Mouse (Mus musculus) c-Kit-positive CD71-positive TER-119-positive erythroid progenitor cells, embryonic 14.5 days (primary cell): ENCODE data around the gene Barhl2.

ENCODE experiments used
- DNase-seq: peaks from one replicate; pipeline ENCODE4 v3.0.0-alpha.2; 2013; ENCODE audit warnings: low spot score

Barhl2 gene

DNA sequence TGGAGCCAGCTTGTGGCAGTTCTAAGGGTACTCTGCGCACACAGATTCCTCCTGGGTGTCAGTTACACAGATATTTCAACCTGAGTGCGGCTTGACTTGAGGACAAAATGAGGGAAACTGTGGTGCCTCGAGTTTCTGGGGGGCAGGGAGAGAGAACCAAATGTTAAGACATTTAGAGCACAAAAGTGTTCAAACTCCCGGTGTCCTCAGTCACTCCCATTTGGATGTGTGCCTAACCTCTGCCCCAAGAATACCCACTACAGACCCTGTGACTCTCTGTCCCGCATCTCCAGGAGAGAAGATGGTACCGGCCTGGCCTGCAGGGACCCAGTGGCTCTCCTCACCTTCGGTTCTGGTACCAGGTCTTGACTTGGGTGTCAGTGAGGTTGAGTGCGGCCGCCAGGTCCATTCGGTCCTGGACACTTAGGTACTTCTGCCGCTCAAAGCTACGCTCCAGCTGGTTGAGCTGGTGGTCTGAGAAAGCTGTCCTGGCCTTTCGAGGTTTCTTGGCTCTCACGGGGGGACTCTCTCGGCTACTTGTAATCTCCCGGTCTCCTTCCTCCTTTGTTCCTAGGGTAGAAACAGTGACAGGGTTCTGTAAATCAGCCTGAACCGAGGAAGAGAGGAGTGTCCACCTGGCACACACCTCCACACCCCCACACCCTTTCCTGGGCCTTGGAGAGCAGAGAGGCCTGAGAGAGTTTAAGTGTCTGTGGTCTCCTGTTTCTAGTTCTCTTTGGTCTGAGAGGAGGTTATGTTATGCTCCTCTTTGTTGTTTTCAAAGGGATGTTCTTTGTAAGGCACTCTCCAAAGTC lies 2.7 kb downstream of the Barhl2 start:
- no peak for DNase-seq

DNA sequence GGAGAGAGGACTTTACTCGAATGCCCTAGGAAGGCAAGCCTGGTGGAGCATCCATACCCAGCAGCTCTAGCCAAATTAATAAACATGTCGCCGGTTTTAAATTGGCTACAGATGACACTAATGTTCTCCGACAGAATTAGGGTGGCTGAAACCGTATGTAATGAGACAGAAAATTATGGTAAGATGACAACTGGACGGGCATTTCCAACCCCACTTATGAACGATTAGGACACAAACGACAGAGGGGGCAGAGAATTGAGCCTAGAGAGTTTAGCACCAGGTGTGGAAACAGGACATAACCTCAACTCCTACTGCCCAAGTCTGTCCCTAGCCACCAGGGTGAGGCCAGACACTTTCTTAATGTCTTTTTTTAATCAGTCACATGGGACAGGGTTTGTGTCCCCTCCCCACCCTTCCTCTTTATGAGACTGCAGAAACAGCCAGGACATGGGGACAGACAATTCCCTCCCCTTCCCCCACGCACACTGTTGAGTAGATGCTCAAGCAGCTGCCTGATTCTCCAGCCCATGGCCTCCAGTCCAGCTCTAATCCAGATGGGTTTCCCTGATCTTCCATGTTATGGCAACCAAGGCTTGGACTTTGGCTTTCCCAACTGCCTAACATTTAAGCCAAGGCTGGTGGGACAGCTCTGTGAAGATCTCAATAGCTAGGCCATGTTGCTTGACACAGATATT lies 3.4 kb downstream of the Barhl2 start:
- DNase-seq = no peak

DNA sequence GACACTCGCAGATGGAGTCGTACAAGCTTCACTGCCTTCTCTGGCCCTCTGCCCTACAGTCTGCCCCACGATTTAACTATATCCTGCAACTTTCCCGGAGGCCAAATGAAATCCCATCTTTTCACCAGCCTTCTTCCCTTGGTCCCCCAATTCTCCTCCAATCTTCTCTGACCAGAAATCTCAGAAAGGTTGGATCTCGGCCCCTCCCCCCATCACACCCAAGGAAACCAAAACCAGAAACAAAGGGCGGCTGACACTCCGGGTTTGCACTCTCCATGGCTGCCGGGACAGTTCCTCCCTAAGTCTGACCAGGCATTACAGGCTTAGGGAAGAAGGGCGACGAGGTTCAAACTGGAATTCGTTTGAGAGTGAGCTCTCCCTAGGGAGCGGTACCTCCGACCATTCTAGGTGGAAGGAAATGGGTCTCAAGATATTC lies 4.1 kb downstream of the Barhl2 start:
- no peak for DNase-seq

DNA sequence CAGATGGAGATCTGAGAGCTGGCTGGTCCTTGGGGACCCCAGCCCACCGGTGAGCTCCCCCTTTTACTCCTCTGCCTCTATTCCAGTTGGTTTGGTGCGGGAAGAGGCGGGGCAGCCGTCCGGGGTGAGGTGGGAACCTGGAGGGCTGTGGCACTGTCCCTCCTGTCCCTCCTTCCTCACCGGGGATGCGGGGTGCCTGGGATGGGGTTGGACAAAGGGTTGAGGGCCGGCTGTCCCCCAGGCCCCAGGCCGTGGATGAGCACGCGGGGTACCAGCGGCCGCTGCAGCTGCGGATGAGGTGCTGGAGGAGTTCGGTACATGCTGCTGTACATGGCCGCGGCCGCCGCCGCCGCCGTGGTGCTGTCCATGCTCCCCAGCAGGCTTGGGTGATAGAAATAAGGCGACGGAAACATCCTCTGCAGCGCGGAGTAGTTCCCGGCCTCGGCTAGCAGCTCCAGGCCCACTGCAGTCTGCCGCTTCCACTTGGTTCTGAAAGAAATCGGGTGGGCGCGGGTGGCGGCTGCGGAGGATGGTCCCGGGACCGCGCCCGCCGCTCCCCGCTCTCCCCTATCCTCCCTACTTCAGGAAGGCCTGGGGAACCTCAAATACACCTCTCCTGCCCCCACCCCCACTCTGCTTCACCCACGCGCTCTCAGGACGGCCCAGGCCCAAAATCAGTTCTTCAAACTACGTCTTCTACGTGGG lies 4.6 kb downstream of the Barhl2 start:
- no peak for DNase-seq

DNA sequence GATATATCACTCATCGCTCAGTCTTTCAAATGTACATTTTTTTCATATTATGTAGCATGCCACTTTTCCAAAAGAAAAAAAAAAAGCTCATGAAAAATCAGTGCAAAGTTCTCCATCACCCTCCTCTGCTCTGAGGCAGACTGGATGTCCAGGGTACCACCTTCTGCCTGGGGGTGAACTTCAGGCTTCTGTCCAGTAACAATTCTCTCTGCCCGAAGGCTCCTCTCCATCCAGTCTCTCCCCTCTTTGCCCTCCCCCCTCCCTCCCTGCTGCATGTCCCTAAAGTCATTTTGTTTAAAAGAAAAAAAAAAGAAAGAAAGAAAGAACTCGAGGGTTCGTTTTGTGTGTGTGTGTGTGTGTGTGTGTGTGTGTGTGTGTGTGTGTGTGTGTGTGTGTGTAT lies 5.3 kb downstream of the Barhl2 start:
- no peak for DNase-seq

DNA sequence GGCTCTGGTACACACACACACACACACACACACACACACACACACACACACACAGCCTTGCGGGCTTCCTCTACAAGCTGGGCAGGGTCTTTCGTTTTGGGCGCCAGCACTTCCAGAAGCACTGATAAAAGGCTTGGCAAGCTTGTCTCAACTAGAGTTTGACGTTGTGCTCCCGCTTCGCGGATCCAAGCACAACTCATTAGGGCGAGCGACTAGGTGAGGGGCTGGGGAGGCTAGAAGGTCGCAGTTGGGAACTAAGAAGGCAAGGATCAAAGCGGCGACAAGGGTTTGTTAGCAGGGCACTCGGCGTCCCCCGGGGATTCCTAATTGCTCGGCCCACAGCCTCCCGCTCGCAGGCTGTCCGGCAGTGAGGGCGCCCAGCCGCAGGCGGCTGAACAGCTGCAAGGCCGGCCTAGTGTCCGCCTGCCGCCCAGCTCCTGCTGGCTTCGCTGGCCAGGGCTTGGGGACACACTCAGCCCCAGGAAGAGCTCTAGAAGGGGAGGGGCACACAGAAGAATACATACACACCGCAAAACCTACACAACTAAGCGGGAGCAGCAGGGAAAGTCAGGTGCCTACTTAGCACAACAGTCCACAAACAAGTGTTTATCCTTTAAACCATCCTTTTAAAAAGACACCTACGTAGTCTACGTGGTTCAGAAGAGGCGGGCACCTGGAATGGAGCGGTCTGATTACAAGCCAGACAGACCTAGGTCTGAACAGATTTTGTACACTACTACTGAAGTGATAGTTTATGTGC lies 6.1 kb downstream of the Barhl2 start:
- DNase-seq = no peak

DNA sequence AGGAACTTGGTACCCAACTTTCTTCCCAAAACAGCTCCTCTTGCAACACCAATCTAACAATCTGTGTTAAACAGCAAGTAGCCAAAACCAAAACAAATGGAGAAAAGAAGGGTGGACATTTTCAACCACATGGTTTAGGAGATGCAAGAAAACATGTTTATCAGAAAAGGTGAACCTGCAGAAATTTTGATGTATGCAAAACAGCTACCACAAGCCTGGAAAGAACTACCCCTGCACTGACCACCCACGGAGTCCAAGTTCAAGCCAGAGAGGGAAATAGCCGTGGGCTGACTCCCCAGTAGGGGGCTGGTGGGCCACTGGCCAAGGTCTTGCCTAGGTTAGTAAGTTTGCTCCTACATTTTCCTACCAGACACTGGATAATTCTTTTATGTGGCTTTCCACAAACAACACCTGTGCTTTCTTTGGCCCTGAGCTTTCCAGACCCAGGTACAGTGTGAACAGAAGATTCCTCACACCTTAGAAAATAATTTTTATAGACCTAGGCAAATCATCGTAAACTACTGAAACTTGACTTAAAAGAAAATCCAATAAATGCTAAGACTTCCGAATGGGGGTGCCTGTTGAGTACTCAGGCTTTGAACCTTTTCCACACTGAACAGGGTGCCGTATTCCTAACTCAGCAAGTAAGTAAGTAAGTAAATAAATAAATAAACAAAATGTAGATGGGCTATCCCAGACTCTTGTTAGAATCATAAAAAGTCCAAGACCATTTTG lies 7.4 kb downstream of the Barhl2 start:
- no peak for DNase-seq

DNA sequence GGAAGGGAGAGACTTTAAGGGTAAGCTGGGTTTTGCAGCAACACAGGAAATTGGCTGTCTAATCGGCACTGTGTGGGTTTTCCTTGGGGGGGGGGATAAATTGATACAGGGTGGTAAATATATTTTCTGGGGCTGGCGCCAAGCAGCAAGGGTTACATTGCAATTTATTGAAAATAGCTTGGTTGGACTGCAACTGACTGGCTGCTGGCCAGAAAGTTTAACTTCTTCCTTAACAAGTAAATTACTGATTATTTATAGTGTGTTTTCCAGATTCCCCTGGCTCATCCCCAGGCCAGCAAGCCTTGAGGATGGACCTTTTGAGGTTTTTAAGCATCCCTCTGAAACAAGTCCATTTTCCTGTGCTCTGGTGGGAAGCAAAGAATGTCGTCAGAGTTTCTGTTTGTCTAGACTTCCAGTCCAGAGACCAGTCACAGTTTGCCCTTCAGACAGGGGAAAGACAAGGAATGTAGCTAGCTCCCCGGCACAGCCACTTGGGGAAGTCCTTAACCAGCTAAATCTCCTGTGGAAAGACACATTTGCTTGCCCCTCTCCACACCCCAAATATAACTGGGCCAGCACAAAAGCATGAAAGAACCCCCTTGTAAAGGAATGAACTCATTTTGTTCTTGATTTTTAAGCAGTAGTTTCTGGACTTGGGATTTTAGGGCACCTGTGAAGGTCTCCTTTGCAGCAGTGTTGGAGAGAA lies 8.1 kb downstream of the Barhl2 start:
- DNase-seq = no peak

DNA sequence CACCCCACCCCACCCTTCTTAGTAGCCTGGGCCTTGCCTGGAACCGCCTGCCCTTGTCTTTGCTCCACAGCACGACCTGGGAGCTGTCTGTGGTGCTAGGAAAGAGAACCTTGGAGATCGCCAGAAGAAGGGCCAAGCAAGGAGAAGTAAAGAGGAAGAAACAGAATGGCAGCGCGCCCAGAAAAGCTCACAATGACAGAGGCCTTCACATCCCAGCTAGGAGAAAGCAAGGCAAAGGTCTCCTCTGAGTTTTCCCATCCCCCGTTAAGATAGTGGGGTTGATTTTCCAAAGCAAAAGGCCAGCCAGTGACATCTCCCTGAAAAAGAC lies 9.2 kb downstream of the Barhl2 start:
- no peak for DNase-seq

DNA sequence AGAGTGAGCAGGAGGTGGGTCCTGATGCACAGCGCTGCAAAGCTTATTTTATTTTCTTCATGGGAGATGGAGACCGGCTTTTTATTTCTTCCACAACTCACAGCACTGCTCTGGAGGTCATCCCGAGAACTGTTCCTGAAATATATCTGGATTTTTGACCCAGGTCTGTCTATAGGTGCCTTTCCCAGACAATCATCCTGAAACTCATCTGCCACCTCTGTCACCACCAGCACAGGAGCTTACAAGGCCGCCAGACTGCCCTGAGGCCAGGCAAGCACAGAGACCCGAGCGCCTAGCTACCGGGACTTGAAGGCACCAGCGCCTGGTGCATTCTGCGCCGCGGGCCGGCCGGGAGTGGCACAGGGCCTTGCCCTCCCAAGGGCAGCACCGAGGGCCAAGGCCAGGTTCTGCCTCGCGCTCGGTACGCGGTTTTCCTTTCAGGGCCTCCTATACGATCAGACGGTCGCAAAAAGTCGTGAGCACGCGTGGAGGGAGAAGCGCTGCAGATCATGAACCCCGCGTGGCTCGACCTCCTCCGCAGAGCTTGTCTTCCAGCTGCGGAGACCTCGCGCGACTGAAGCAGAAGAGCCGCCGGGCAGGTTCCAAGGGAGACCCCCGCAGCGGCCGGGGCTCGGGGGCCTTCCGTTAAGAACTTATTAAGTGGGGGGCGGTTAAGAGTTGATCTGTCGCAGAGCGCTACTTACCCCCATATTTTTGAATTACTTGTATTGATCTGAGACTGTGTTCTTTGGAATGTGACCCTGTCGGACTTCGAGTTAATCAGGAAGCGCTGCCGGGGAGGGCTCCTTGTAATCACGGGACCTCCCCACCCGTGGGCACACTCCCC lies 9.8 kb downstream of the Barhl2 start:
- DNase-seq = no peak

DNA sequence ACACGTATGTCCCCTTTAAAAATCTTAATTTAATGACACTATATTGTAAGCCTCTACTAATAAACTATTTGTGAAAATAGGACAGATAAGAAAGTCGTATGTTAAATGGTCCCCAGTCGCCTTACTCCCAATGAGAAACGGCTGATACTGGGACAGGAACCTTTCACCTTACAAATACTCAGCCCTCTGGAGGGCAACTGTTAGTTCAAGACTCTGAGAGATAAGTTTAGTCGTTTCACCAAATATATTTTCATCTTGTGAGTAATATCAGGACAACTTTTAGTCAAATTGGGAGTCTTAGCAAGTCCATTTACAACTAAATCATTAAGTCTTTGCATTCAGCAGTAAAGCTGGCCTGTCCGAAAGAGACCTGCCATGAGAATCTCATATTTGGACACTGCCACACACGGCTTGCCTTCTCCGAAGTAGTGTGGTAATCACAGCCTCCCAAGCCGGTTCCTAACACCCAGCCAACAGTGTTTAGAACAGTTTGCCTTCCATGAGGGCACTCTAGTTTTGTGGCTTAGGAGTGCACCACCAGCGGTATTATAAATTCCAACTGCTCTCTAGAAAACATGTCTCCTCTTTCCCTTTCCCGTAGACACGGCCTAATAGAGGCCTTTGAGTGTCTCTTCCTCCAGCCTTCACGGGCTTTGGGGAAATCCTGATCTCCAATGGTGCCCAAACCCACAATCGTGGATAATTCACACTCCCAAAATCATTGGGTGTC lies 10.7 kb downstream of the Barhl2 start:
- DNase-seq = no peak

DNA sequence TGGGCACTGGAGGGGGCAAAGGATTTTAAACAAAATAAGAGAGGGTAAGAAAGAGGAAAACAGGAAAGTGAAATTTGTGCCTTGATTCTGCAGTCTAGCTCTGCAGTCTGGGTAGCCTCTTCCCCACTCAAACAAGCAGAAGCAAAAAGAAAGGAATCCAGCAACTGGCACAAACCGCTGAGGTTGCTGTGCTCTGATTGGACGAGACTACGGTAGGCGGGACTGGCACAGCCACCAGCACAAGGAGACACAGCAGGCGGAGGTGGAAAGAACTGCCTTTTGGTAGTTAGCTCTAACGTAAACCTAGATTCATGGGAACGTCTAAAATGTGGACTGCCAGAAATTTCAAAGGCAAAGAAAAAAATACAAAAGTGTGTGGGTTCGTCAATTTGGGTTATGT lies 11.4 kb downstream of the Barhl2 start:
- DNase-seq = no peak

DNA sequence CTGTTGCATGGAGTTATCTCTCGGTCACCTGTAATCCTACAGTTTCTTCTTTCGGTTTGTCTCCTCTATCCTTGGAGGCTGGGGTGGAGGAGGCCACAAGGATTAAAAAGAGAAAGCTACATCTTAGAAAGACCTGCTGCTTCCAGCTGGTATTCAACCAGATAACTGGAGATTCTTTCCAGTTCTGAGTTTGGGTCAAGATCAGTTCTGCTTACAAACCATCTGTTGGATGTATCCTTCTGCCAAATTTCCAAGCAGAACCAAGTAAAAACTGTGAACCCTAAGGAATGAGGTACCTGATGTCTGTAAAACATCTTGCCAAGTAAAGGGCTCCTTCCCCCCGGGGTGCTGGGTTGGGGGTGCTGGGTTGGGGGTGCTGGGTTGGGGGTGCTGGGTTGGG lies 12.3 kb downstream of the Barhl2 start:
- no peak for DNase-seq

DNA sequence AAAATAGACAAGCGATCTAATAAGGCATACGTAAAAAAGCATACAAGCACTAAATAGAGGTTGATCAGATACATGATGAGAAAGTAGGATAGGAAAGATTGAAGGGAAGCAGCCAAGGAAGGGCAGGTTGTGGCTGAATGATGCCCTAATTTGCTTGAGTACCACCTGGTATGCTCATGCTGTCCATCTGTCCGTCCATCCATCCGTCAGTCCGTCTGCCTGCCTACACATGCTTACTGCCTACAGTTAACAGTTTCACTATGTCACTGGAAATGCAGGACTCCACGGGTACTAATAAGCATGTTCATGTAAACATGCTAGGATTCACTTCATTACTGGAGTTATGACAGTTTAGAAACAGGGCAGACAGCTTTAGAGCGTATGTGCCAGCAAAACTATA lies 19.1 kb downstream of the Barhl2 start:
- no peak for DNase-seq

DNA sequence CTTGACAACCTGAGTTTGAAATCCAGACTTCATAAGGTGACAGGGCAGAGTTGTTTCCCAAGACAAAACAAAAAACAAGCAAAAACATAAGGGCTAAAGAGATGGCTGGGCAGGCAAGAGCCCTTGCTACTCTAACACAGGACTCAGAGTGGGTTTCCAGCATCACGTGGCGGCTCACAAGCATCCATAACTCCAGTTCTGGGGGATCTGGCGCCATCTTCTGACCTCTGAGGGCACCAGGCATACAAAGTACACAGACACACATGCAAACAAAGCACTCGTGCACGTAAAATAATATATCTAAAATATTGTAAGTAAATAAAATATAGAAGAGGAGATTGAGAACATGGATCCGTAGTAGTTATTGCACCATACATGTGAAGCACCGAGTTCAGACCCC lies 31.9 kb downstream of the Barhl2 start:
- DNase-seq = no peak

DNA sequence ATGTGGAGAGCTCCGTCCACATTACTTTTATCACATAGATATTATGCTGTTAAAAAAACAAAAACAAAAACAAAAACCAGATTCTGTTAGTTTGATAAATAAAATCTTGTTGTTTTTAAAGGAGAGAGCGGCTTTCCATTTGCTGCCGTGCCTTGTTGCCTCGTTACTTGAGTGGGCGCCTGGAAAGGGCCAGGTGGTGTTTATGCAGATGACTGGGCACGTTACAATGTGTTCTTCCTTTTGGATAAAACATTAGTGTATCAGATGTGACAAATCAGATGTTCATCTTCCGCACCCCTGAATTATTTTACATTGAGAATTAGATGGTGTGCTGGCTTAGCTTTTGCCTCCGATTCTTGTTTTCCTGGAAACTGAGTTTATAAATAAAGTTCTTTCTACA lies 37.1 kb downstream of the Barhl2 start:
- DNase-seq = no peak

DNA sequence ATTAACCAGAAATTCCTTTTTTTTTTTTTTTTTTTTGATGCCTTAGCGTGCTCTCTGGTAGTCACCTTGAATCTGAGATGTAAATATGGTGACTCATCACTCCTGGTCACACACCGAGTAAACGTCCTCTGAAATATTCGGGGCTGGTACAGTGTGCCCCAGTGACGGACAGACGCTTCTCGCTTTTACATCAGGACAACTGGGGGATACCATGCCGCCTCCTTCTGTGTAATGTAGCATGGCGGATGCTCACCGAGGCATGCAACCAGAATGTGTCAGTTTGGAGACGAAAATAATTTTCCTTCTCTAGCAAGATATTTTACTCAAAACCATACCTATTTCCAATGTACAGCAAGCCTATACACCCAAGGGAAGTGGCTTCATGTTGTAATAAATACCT lies 37.6 kb downstream of the Barhl2 start:
- DNase-seq = no peak

DNA sequence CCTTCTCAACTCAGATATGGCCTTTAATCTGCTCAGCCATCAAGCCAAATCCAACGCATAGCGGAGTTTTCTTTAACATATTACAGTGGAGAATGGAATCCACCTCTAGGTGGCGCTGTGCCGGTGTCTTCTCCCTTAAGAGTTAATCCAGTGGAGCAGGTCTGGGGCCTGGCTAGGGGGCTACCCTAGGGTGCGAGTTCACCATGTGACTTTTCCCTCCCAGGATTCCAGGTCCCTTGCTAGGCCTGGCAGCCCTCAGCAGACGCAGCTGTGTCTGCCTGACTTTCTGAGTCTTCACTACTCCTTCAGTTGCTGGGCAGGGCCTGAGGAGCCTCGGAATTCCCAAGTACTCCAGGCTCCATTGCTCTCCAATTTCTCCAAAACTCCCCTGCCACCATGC lies 40.8 kb downstream of the Barhl2 start:
- DNase-seq = no peak

DNA sequence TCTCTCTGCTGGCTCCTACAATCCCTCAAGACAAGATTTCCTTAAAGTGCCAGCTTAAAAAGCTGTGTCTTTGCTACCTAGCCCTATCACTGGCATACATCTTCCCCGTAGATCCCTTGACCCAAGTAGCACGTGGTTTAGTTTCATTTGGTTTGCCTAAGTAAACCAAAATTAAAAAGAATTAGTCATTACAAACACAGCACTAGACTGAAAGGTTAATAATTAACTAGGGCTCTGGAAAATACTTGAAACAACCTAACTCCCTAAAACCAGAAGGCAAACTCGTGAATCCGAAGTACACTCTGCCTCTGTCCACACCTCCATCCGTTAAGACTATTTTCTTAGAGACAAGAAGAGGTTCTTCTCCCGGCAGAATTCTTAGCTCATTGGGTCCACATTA lies 41.4 kb downstream of the Barhl2 start:
- no peak for DNase-seq

DNA sequence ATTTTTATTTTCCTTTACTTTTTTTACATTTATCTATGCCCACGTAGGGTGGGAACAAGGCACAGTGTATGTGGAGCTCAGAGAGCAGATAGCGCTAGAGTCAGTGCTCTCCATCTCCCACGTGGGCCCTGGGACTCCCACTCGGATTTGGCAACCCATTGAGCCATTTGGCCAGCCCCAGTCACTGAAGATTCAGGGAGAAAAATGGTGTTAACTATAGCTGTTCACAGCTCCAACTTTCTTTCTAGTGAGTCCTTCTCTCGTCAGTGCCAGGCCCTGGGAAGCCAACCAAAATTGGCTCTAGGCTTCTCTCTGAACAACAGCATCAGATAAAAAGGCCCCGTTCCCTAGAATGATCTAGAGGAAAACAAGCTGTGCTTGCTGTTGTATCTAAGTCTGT lies 42.2 kb downstream of the Barhl2 start:
- DNase-seq = no peak
